Mouse (Mus musculus) thymus, adult 2 months (tissue): Measurements from ENCODE around the gene Rab21. TPM values are rescaled to one million over a fixed set of nuclear protein-coding genes. Genes with fewer than 3 reads are reported as not detected.

Experiments used
- DNase-seq: peaks from one replicate; pipeline ENCODE4 v3.0.0; 2021
- H3K27ac ChIP-seq: fragments of 200-500 bp; 2 replicates; pipeline ENCODE4 v1.5.1; 2012; ENCODE audit warnings: low read length, control low read depth; ENCODE audit not compliant: control insufficient read depth, insufficient read depth
- H3K27me3 ChIP-seq: fragments of 200-500 bp; 2 replicates; pipeline ENCODE4 v1.6.1; 2012; ENCODE audit warnings: mild to moderate bottlenecking, low read length, moderate library complexity, mixed read lengths; ENCODE audit not compliant: control insufficient read depth, insufficient read depth
- H3K36me3 ChIP-seq: fragments of 200-500 bp; 2 replicates; pipeline ENCODE4 v1.6.1; 2012; ENCODE audit warnings: mild to moderate bottlenecking, low read length, moderate library complexity; ENCODE audit not compliant: control insufficient read depth, insufficient read depth
- H3K4me1 ChIP-seq: fragments of 200-500 bp; replicated peaks from 2 replicates; pipeline ENCODE4 v1.6.1; 2012; ENCODE audit warnings: low read length; ENCODE audit not compliant: control insufficient read depth, insufficient read depth
- H3K4me3 ChIP-seq: fragments of 200-500 bp; 2 replicates; pipeline ENCODE4 v1.5.1; 2012; ENCODE audit warnings: mild to moderate bottlenecking, low read length, control low read depth, moderate library complexity; ENCODE audit not compliant: control insufficient read depth, insufficient read depth
- CTCF ChIP-seq: fragments of 200-500 bp; IDR thresholded peaks from 2 replicates; pipeline ENCODE4 v1.5.1; 2012; ENCODE audit warnings: mild to moderate bottlenecking, control low read depth, low read length, moderate library complexity, borderline replicate concordance; ENCODE audit not compliant: control insufficient read depth, poor library complexity, insufficient read depth; ENCODE audit errors: extremely low read depth
- POLR2A ChIP-seq: fragments of 200-500 bp; IDR thresholded peaks from 2 replicates; pipeline ENCODE4 v1.6.1; 2012; ENCODE audit warnings: mild to moderate bottlenecking, low read length, control low read depth, moderate library complexity; ENCODE audit not compliant: control insufficient read depth, poor library complexity, insufficient read depth; ENCODE audit errors: extremely low read depth
- WGBS: fragments of 180-500 bp; shearing (Covaris S2); methylation state at CpG from one replicate; pipeline ENCODE4 v1.1.7; 2018; 5-methylcytosine and 5-hydroxymethylcytosine counted together
- polyA plus RNA-seq: library from polyadenylated mRNA; depleted of rRNA; stranded (reverse); fragments of >200 nt; gene quantifications from 2 replicates; pipeline ENCODE4 v1.2.3, GENCODE M21; 2012

Rab21 gene
- polyA plus RNA-seq, 1 experiment: 32.4 TPM

DNA sequence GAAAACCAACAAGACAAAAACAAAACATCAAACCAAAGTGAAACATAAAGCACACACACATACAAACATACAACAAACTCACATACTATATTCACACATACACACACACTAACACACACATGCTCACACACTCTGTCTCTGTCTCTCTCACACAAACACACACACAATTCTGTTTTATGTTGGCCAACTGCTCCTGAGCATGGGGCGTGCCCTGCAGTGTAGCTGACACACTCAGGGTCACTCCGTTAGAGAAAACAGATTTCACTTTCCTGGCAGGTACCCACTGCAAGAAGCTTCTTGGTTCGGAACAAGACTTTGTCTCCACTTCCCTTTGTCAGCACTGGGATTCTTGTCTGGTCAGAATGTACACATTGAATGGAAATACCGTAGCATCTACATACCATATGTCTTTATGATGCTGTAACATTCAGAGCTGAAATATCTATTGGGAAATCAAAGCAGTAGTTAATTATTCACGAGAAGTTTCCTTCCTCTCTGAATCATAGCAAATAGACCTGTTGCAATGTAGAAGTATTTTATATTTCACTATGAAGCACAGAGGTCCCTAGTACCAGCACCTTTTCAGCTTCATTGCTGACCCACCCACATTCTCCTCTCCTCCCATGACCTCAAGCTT lies 52.4 kb downstream of the Rab21 start:
- H3K36me3 ChIP-seq: no peaks in the 10 kb centered on the region
- H3K4me3 ChIP-seq: no peak overlapping the region
- no peaks in the 10 kb centered on the region for H3K4me1 ChIP-seq
- no peak for TF ChIP-seq POLR2A
- TF ChIP-seq CTCF: no peak
- no peak overlapping the region for H3K27ac ChIP-seq
- H3K27me3 ChIP-seq: no peaks in the 10 kb centered on the region
- DNase-seq: no peak
- WGBS: 79% methylated on average over 5 of the region's 5 CpGs

DNA sequence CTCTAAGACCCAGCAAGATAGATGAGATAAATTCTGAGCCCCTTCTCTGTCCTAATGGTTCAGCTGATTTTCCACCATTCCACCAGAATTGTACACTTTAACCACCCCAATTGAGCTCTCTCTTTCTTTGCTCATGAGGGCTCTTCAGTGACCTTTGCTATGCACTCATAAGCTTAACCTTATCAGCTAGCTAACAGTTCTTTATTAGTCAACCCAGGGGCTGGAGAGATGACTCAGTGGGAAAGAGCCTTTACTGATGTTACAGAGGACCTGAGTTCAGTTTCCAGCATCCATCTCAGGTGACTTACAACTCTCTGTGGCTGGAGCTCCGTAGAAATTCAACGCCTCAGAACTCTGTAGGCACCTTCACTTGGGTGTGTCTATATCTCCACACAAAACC lies 53.1 kb downstream of the Rab21 start:
- H3K4me1 ChIP-seq: no peaks in the 10 kb centered on the region
- H3K27ac ChIP-seq: no peak overlapping the region
- no peaks in the 10 kb centered on the region for H3K27me3 ChIP-seq
- WGBS: 89% methylated on average over 2 of the region's 2 CpGs
- H3K4me3 ChIP-seq: no peak overlapping the region
- H3K36me3 ChIP-seq: no peaks in the 10 kb centered on the region
- TF ChIP-seq CTCF (no peak), POLR2A (no peak)
- DNase-seq: no peak

DNA sequence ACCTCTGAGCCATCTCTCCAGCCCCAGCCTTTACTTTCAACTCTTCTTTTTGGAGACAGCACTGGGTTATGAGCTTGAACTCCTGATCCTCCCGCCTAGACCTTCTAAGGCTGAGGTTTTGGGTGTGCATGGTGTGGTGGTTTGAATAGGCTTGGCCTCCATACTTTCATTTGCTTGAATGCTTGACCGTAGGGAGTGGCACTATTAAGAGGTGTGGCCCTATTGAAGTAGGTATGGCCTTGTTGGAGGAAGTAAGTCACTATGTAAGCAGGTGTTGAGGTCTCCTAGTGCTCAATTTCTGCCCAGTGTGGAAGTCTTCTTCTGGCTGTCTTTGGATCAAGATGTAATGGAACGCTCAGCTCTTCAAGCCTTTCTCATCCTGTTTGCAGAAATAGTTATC lies 54.0 kb downstream of the Rab21 start:
- no peaks in the 10 kb centered on the region for H3K4me1 ChIP-seq
- no peaks in the 10 kb centered on the region for H3K27me3 ChIP-seq
- no peak for DNase-seq
- H3K4me3 ChIP-seq: no peak overlapping the region
- no peaks in the 10 kb centered on the region for H3K36me3 ChIP-seq
- TF ChIP-seq POLR2A (no peak), CTCF (no peak)
- WGBS: 95% methylated on average over 3 of the region's 3 CpGs
- no peak overlapping the region for H3K27ac ChIP-seq

GRCm38 (mm10) chr10:115256162-115256561 lies 59.2 kb downstream of the Rab21 start:
- Histone ChIP-seq H3K27me3 (no peaks in the 10 kb centered on the region), H3K36me3 (no peaks in the 10 kb centered on the region), H3K27ac (no peak overlapping the region), H3K4me1 (peaks cover 4% of the 10 kb centered on the region; the same call in 1 of the 2 replicates), H3K4me3 (no peak overlapping the region)
- TF ChIP-seq POLR2A (no peak), CTCF (no peak)
- WGBS: 90% methylated on average over 5 of the region's 5 CpGs
- DNase-seq: no peak

DNA sequence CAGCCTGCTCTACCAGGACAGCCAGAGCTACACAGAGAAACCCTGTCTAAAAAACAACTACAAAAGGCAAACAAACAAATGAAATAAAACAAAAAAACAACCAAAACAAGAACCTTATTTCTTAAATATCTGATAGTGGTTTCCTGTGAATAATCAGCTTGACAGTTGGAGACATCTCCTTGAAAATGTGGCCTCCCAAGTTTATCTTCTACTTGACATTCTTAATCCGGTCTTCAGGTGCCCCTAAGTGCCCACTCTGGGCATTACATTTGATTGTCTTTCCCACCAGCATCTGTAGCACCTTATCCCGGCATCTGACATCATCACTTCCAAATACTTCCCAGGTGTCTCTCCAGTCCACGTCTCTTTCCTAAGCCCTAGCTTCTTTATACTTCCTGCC lies 61.9 kb downstream of the Rab21 start:
- H3K36me3 ChIP-seq: no peaks in the 10 kb centered on the region
- 92% methylated on average over 3 of the region's 3 CpGs for WGBS

DNA sequence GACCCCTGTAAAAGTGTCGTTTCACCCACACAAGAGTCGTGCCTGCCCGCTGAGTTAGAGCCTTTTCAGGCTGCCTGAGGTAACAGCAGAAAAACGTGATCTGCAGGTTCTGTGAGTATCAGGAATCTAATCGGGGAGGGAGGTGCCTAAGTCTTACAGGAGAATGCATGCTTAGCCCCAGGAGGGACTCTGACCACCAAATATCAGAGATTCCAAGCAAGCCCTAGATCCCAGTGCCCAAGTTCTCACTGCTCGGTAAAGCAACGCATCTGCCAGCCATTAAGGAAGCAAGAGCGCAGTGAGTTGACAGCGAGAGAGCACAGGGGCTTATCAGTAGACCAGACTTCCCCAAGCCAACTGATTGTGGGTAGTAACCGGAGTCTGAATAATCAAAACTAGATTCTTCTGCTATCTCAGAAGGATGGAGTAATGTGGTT lies 63.1 kb downstream of the Rab21 start:
- Histone ChIP-seq H3K4me3 (peak overlapping the region; percentile 34), H3K36me3 (no peaks in the 10 kb centered on the region), H3K27ac (peak overlapping the region; percentile 40; the same call in 1 of the 2 replicates), H3K4me1 (peaks cover 10% of the 10 kb centered on the region), H3K27me3 (no peaks in the 10 kb centered on the region)
- no peak for TF ChIP-seq CTCF
- TF ChIP-seq POLR2A: no peak
- 4% methylated on average over 10 of the region's 10 CpGs for WGBS
- peak; percentile 33 for DNase-seq

More for the DNA sequence above, 61.9 kb downstream of the Rab21 start:
- no peak for TF ChIP-seq POLR2A
- TF ChIP-seq CTCF: no peak
- DNase-seq: no peak
- no peak overlapping the region for H3K4me3 ChIP-seq
- H3K27ac ChIP-seq: no peak overlapping the region
- no peaks in the 10 kb centered on the region for H3K27me3 ChIP-seq
- peaks cover 10% of the 10 kb centered on the region for H3K4me1 ChIP-seq
